Mouse (Mus musculus) Muller cell, postnatal 12 days (primary cell): ENCODE data around the gene Rexo4.

Source experiments
- DNase-seq: peaks from one replicate; pipeline ENCODE4 v3.0.0-alpha.2; 2015; ENCODE audit errors: inconsistent ontology term

Gene Rexo4

GRCm38 (mm10) chr2:26943253-26943652, 20.9 kb downstream of the Rexo4 start:
- DNase-seq: no peak

- DNase-seq: no peak
These were observed 22.6 kb downstream of the Rexo4 start for GRCm38 (mm10) chr2:26941539-26941938.

GRCm38 (mm10) chr2:26936425-26936824, 27.8 kb downstream of the Rexo4 start:
- DNase-seq: no peak

GRCm38 (mm10) chr2:26935286-26935685, 28.9 kb downstream of the Rexo4 start:
- DNase-seq: no peak

DNA sequence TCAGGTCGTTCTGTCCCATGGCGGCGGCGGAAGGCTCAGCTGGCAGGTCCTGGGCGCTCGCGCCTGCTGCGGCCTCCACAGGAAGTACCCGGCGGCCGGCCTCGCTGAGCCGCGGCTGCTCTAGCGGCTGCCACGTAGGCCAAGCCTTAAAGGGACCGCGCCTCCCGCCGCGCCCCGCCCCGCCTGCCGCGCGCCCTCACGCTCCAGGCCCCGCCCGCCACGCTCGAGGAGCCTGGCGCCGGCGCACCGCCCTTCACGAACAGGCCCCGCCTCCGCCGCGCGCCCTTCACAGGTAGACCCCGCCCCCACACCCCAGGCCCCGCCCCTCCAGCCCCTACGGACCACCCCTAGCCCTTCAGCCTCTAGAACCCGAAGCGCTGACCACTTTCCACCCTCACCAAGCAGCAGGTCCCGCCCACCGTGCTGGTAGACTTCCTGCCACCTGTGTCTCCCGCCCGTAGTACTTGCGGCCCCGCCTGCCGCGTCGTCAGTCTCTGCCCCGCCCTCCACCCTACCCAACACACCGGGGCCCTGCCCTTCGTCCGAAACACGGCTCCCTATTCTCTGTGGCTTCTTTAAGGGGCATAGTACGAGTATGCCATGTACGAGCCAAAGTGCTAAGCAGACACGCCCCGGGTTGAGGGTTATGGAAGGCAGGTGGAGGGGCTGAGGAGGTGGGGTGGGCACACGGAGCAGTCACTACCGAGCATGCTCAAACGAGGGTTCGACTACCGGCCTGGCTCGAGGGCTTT, 30.7 kb downstream of the Rexo4 start, which contains the start of the genes Surf4 and Stkld1:
Gene Surf4, minus strand, starts transcription at position 625 of the 752 bp plus-strand sequence.
Gene Stkld1, plus strand, starts transcription at position 744 of the 752 bp plus-strand sequence.
- DNase-seq: peak; percentile 97

DNA sequence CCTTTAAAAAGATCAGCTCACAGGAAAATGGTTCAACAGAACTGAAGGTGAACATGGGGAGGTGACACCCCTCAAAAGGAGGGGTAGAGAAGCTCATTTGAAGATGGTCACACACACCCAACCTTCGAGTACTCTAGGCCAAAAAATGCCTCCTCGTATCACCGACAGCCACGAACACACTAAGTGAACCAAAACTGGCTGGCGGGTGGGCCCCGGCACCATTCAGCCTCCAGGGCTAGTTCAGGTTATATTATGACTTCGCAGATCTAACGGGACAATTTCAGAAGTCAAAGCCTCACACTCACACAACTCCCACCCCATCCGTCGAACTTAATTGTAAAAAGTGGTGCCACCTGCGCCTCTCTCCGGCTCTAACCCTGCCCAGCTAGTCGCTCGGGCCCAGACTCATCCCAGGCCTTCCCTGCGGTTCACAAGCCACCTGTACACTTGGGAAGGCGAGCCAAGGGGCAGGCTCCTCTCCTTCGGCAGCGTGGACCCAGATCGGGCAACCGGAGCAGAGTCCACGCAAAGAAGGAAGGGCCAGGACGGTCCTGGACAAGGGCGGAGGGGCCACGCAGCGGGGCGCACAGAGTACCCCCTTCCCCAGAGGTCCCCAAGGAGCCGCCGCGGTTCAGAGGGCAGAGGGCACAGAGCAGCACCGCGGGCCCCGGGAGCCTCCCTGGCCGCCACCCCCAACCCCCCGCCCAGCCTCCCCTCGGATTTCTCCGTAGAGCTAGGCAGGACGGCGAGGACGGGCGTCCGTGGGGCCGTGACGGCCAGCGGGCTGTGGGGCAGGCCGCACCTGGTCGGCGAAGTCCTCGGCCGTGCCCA, 31.5 kb downstream of the Rexo4 start:
- peak; percentile 45 for DNase-seq

- no peak for DNase-seq
These were observed 33.8 kb downstream of the Rexo4 start for GRCm38 (mm10) chr2:26930390-26930789.

GRCm38 (mm10) chr2:26927745-26928476, 36.3 kb downstream of the Rexo4 start:
- DNase-seq: no peak

GRCm38 (mm10) chr2:26921784-26922183, 42.4 kb downstream of the Rexo4 start:
- DNase-seq: no peak

DNA sequence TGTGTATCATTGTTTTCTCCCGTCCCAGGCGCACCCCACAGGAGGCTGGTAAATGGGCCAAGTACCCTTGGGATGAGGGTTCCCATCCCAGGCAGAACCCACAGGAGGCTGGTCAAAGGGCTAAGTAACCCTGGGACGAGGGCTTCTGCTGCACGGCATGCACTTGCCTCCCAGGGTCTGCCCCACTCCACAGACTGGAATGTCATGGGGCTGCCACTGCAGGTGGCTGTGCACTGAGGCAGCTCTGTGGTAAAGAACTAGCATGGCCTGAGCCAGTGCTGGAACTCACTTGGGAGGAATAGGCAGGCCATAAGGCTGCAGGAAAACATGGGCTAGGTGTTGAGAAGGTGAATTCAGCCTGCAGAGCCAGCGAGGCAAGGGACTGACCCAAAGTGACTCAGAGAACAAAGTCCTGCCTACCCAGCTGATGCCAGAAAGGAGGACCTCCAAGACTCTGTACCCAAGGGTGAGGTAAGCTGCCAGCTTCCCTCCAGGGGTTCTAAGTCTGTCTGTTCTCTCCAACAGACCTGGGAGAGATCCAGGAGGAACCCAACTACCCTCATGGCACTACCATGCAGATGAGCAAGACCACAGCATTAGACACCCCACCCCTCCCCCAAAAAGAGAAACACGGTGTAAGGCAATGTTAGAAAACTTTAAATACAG, 43.9 kb downstream of the Rexo4 start:
- DNase-seq: no peak

DNA sequence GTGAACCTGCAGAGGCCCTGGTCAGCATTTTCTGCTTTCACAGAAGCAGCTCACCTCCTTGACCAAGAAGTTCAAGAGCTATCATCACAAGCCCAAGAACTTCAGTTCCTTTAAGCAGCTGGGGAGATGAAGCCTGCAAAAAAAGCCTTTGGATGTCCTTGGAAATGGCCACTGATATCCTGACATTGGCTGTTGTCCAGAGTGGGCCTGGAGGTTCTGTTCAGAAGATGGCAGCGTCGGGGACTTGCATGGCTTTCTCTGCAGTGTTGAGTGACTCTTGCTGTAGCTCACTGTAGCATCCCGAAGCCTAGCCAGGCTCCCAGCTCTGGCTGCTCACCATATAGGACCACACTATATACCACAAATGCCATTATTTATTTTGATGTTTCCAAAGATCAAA, 44.5 kb downstream of the Rexo4 start:
- DNase-seq: no peak

DNA sequence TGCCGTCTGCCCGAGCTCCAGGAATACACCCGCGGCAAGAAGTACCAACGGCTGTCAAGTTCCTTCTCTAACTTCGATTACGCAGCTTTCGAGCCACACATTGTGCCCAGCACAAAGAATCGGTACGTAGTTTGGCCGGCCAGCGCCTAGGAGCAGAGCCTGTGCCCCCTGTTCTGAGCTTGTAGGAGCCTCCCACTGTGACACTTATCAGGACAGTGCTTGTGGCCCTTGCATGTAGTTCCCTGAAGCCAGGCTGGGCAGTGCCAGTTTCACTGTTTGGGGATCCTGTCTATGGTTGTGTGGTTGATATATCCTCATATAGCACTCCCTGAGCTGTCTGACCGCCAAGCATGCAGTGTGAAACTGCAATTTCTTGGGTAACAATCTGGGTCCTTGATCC, 47.4 kb downstream of the Rexo4 start:
- DNase-seq: no peak

DNA sequence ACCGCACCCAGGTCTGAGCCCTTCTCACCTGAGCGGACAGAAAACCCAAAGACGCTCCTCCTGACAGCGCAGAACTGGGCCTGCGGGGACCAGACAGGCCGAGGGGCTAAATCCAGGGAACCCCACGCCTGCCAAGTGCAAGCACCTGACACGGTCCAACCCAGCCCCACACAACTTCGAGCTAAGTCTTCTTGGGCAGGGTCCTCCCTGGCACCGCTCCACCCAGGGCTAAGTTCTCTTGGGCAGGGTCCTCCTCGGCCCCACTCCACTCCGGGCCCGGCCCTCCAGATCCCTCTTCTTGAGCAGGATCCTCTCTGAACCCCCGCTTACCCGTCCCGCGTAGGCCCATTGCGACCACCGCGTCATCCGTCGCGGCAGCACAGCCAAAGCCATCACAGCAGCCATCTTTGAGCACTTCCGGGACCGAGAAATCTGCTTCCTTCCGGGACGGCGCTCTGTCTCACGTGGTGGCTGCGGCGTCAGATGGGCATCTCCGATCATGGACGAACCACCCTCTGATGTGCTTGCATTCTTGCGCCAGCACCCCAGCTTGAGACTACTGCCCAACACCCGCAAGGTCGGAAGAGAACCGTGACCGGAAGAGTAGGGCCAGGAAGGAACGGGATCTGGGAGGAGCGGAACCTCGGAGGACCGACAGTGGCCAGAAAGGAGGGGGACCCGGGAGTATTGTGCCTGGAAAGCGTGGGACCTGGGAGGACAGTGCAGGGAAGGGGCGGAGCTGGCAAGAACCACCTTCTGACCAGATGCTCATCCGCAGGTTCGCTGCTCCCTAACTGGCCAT, 48.1 kb downstream of the Rexo4 start, which contains the start of the genes Surf2 and Surf1:
Gene Surf2, plus strand, starts transcription at position 441 of the 802 bp plus-strand sequence.
Gene Surf1, minus strand, starts transcription at position 604 of the 802 bp plus-strand sequence.
- DNase-seq: peak; percentile 86

DNA sequence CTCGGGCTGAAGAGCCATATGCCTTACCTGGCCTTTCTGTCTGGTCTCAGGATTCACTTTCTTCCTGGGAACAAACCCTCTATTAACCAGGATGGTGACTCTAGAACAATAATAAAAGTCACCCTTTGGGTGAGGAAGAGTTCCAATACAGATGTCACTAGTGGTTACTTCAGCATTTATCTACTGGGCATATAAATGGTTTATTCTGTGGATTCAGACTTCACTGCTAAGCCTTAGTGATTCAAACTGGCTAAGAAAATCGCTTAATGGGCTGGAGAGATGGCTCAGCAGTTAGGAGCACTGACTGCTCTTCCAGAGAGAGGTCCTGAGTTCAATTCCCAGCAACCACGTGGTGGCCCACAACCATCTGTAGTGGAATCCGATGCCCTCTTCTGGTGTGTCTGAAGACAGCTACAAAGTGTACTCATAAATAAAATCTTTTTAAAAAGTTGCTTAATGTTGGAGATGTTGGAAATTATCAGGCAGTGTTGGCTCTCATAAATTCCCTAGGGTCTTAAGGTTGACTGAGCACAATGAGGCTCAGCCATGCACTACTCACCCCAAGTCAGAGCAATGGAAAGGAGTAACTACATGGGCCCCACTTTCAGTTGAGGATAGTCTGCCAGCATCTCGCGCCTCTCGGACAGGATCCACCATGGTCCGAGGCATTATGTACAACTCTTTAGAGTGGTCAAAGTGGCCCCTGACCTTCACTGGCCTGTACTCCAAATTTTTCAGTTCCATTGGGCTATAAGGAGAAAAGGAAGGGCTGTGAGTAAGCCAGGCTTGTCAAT, 49.8 kb downstream of the Rexo4 start:
- no peak for DNase-seq

- DNase-seq: no peak
These were observed 50.6 kb downstream of the Rexo4 start for GRCm38 (mm10) chr2:26913416-26914147.

DNA sequence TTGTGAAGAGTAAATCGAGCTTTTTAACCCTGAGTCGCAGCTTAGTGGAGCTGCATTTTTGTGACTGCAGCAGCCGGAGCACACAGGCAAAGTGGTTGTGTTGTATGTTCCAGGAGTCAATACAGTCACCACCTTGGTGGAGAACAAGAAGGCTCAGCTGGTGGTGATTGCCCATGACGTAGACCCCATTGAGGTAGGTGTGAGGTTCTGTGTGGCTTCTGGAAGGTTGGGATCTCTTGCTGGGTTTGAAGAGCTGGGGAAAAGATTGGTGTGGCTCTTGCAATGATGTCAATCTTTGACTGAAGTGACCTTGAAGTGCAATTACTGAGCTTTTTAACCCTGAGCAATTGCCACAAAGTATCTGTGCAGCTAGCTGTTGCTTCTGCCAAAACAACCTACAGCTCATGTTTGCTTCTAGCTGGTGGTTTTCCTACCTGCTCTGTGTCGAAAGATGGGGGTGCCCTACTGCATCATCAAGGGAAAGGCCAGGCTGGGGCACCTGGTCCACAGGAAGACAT, 51.9 kb downstream of the Rexo4 start:
- no peak for DNase-seq

- no peak for DNase-seq
These were observed 53.0 kb downstream of the Rexo4 start for GRCm38 (mm10) chr2:26910994-26911765.
